Mouse (Mus musculus): ENCODE results near the gene Tle2. TPM values are rescaled to one million over a fixed set of nuclear protein-coding genes. Genes with fewer than 3 reads are reported as not detected.

Tle2 gene
- total RNA-seq, 2 experiments from 2014 or later: 15.3 to 17.1 TPM

- peak; percentile 59 for DNase-seq
Observed at GRCm38 (mm10) chr10:81575208-81575631, 859 bp downstream of the Tle2 start.

- no peak for DNase-seq
Observed at GRCm38 (mm10) chr10:81575695-81576094, 1.3 kb downstream of the Tle2 start.

- DNase-seq: no peak
Observed at GRCm38 (mm10) chr10:81579967-81580366, 5.6 kb downstream of the Tle2 start.

- DNase-seq: no peak
Observed at GRCm38 (mm10) chr10:81580441-81581070, 6.2 kb downstream of the Tle2 start.

GRCm38 (mm10) chr10:81583347-81583746 is 9.0 kb downstream of the Tle2 start:
- DNase-seq: no peak

- DNase-seq: no peak
Observed at GRCm38 (mm10) chr10:81588739-81589138, 14.4 kb downstream of the Tle2 start.

GRCm38 (mm10) chr10:81591846-81592245 is 17.5 kb downstream of the Tle2 start:
- DNase-seq: no peak

GRCm38 (mm10) chr10:81592631-81593030 is 18.3 kb downstream of the Tle2 start:
- no peak for DNase-seq

- DNase-seq: no peak
Observed at GRCm38 (mm10) chr10:81593223-81593622, 18.9 kb downstream of the Tle2 start.

GRCm38 (mm10) chr10:81593935-81594334 is 19.6 kb downstream of the Tle2 start:
- no peak for DNase-seq

- no peak for DNase-seq
Observed at GRCm38 (mm10) chr10:81595599-81595998, 21.2 kb downstream of the Tle2 start.

- peak; percentile 36 for DNase-seq
Observed at GRCm38 (mm10) chr10:81596611-81597010, 22.2 kb downstream of the Tle2 start.

GRCm38 (mm10) chr10:81597137-81597950 is 23.0 kb downstream of the Tle2 start:
- peak; percentile 53 for DNase-seq

GRCm38 (mm10) chr10:81598342-81598741 is 24.0 kb downstream of the Tle2 start:
- no peak for DNase-seq

GRCm38 (mm10) chr10:81598871-81599270 is 24.5 kb downstream of the Tle2 start:
- no peak for DNase-seq

GRCm38 (mm10) chr10:81599630-81600029 is 25.3 kb downstream of the Tle2 start:
- no peak for DNase-seq

- no peak for DNase-seq
Observed at GRCm38 (mm10) chr10:81600096-81600495, 25.7 kb downstream of the Tle2 start.

GRCm38 (mm10) chr10:81600738-81601203 is 26.4 kb downstream of the Tle2 start, which contains the start of gene Tle6:
TSS of gene Tle6 (minus strand) at chr10:81601073.
- DNase-seq: peak; percentile 98

- DNase-seq: no peak
Observed at GRCm38 (mm10) chr10:81601396-81601905, 27.1 kb downstream of the Tle2 start.

GRCm38 (mm10) chr10:81602741-81603151 is 28.4 kb downstream of the Tle2 start:
- peak; percentile 34 for DNase-seq

- DNase-seq: no peak
Observed at GRCm38 (mm10) chr10:81604019-81604967, 29.9 kb downstream of the Tle2 start.

- DNase-seq: peak; percentile 93
Observed at GRCm38 (mm10) chr10:81604968-81605665, 30.8 kb downstream of the Tle2 start.

Measured in heart, postnatal 4 days (tissue).